15 mouse cellular contexts compared by ENCODE assay signal in genomic region chr6:40049909-40050484, GRCm38 (mm10).
DNase-seq lines count a peak whose midpoint lies in the region; ATAC-seq lines count a peak whose summit lies in the region.
"Had no signal": no experiment of that assay in that cellular context is flagged by ENCODE, and none has a peak within 500 bp of the region (broad histone marks: within the 10 kb centered on the region; RNA-seq: fewer than 3 reads in every experiment).

No protein-coding gene starts in this region.

- H3K4me1 ChIP-seq in embryonic facial prominence, embryonic 14.5 days (ENCODE audit: control insufficient read depth, insufficient read depth, low read length) = no peaks in the 10 kb centered on the region
- no peaks in the 10 kb centered on the region for H3K4me1 ChIP-seq in embryonic facial prominence, embryonic 10.5 days
- peaks cover 12% of the 10 kb centered on the region for H3K4me1 ChIP-seq in hindbrain, embryonic 10.5 days (replicated peaks)
- peaks cover 10% of the 10 kb centered on the region; the same call in 1 of the 2 replicates for H3K4me1 ChIP-seq in midbrain, embryonic 11.5 days (ENCODE audit: control insufficient read depth, insufficient read depth, low read length)
- peaks cover 14% of the 10 kb centered on the region for H3K4me1 ChIP-seq in neural tube, embryonic 15.5 days
- H3K4me1 ChIP-seq: intestine, embryonic 15.5 days had no signal

- ATAC-seq in embryonic facial prominence, embryonic 14.5 days (ENCODE audit: low read depth) = no peak
- peak; percentile 83 for ATAC-seq in midbrain, embryonic 11.5 days (ENCODE audit: low FRiP score)
- peak; percentile 30; the same call in 1 of the 2 replicates for ATAC-seq in neural tube, embryonic 15.5 days (ENCODE audit: low FRiP score)
- ATAC-seq: activated CD4-positive, CD25-positive, alpha-beta regulatory T cell, adult 4 months; intestine, embryonic 15.5 days had no signal

- no peaks in the 10 kb centered on the region for H3K27me3 ChIP-seq in embryonic facial prominence, embryonic 14.5 days (replicated peaks; ENCODE audit: control insufficient read depth, insufficient read depth, low read length)
- H3K27me3 ChIP-seq in embryonic facial prominence, embryonic 10.5 days (replicated peaks; ENCODE audit: low read depth, poor library complexity, severe bottlenecking) = no peaks in the 10 kb centered on the region
- H3K27me3 ChIP-seq in hindbrain, embryonic 10.5 days (ENCODE audit: insufficient read depth, poor library complexity, severe bottlenecking) = no peaks in the 10 kb centered on the region
- no peaks in the 10 kb centered on the region for H3K27me3 ChIP-seq in midbrain, embryonic 11.5 days (ENCODE audit: control insufficient read depth, insufficient read depth, low read length)
- H3K27me3 ChIP-seq in neural tube, embryonic 15.5 days (replicated peaks) = no peaks in the 10 kb centered on the region
- H3K27me3 ChIP-seq: intestine, embryonic 15.5 days had no signal

- H3K4me2 ChIP-seq in embryonic facial prominence, embryonic 14.5 days (ENCODE audit: low read depth, low read length) = no peak overlapping the region
- 0 out of 2 replicates have a peak overlapping the region, but pooled peaks have one; percentile 6 for H3K4me2 ChIP-seq in midbrain, embryonic 11.5 days
- peak overlapping the region; percentile 42; the same call in 1 of the 2 replicates for H3K4me2 ChIP-seq in neural tube, embryonic 15.5 days
- H3K4me2 ChIP-seq: intestine, embryonic 15.5 days; lung, embryonic 14.5 days had no signal

- 75% methylated on average over 5 of the region's 6 CpGs for WGBS in embryonic facial prominence, embryonic 14.5 days
- 79% methylated on average over 6 of the region's 6 CpGs for WGBS in embryonic facial prominence, embryonic 10.5 days
- 66% methylated on average over 6 of the region's 6 CpGs for WGBS in hindbrain, embryonic 10.5 days
- 57% methylated on average over 6 of the region's 6 CpGs for WGBS in midbrain, embryonic 11.5 days
- WGBS in neural tube, embryonic 15.5 days = 50% methylated on average over 5 of the region's 6 CpGs

- DNase-seq in embryonic facial prominence, embryonic 14.5 days (ENCODE audit: low spot score) = peak; percentile 25
- DNase-seq in embryonic facial prominence, embryonic 10.5 days (ENCODE audit: low spot score) = no peak
- no peak for DNase-seq in hindbrain, embryonic 10.5 days (ENCODE audit: low spot score)
- peak; percentile 93 for DNase-seq in midbrain, embryonic 11.5 days (ENCODE audit: low spot score, missing footprints)
- no peak for DNase-seq in thymus, postnatal 25 days
- no peak for DNase-seq in natural killer cell, adult 2 months (ENCODE audit: low spot score in 2 of 2)
- DNase-seq in kidney, adult 11 months = no peak
- DNase-seq: gastrocnemius, adult 2 months; thymus, postnatal 14 days had no signal

- no peaks in the 10 kb centered on the region for H3K36me3 ChIP-seq in embryonic facial prominence, embryonic 14.5 days (ENCODE audit: control insufficient read depth, insufficient read depth, low read length)
- H3K36me3 ChIP-seq in embryonic facial prominence, embryonic 10.5 days (replicated peaks) = no peaks in the 10 kb centered on the region
- no peaks in the 10 kb centered on the region for H3K36me3 ChIP-seq in hindbrain, embryonic 10.5 days
- no peaks in the 10 kb centered on the region for H3K36me3 ChIP-seq in midbrain, embryonic 11.5 days (ENCODE audit: control insufficient read depth, insufficient read depth, low read length)
- no peaks in the 10 kb centered on the region for H3K36me3 ChIP-seq in neural tube, embryonic 15.5 days
- H3K36me3 ChIP-seq: intestine, embryonic 15.5 days had no signal

- H3K4me3 ChIP-seq in embryonic facial prominence, embryonic 14.5 days (ENCODE audit: low read depth, low read length) = no peak overlapping the region
- no peak overlapping the region for H3K4me3 ChIP-seq in embryonic facial prominence, embryonic 10.5 days
- H3K4me3 ChIP-seq in hindbrain, embryonic 10.5 days = no peak overlapping the region
- H3K4me3 ChIP-seq in midbrain, embryonic 11.5 days (ENCODE audit: low read depth, low read length) = no peak overlapping the region
- H3K4me3 ChIP-seq in neural tube, embryonic 15.5 days (replicated peaks) = no peak overlapping the region
- H3K4me3 ChIP-seq: gastrocnemius, adult 2 months; intestine, embryonic 15.5 days; myocyte had no signal

- H3K9me3 ChIP-seq in embryonic facial prominence, embryonic 14.5 days (ENCODE audit: control insufficient read depth, low read length) = no peaks in the 10 kb centered on the region
- H3K9me3 ChIP-seq in embryonic facial prominence, embryonic 10.5 days = no peaks in the 10 kb centered on the region
- H3K9me3 ChIP-seq in hindbrain, embryonic 10.5 days = no peaks in the 10 kb centered on the region
- H3K9me3 ChIP-seq in midbrain, embryonic 11.5 days (ENCODE audit: control insufficient read depth, low read length) = no peaks in the 10 kb centered on the region
- no peaks in the 10 kb centered on the region for H3K9me3 ChIP-seq in neural tube, embryonic 15.5 days (replicated peaks)
- H3K9me3 ChIP-seq: intestine, embryonic 15.5 days had no signal

- H3K27ac ChIP-seq in embryonic facial prominence, embryonic 14.5 days (replicated peaks; ENCODE audit: low read depth, low read length) = no peak overlapping the region
- H3K27ac ChIP-seq in embryonic facial prominence, embryonic 10.5 days (replicated peaks) = no peak overlapping the region
- H3K27ac ChIP-seq in hindbrain, embryonic 10.5 days = peak overlapping the region; percentile 77
- no peak overlapping the region; the same call in 1 of the 2 replicates for H3K27ac ChIP-seq in midbrain, embryonic 11.5 days (ENCODE audit: low read depth, low read length)
- H3K27ac ChIP-seq in neural tube, embryonic 15.5 days (replicated peaks) = peak overlapping the region; percentile 82
- H3K27ac ChIP-seq: gastrocnemius, adult 2 months; intestine, embryonic 15.5 days; stomach, postnatal 0 days had no signal

- no peak overlapping the region for H3K9ac ChIP-seq in embryonic facial prominence, embryonic 14.5 days (ENCODE audit: low read depth, low read length)
- no peak overlapping the region for H3K9ac ChIP-seq in midbrain, embryonic 11.5 days (ENCODE audit: low read length)
- no peak overlapping the region for H3K9ac ChIP-seq in neural tube, embryonic 15.5 days (replicated peaks)
- H3K9ac ChIP-seq: intestine, embryonic 15.5 days; lung, embryonic 14.5 days had no signal

Comparison
In these comparisons a context has a peak if more than half of its experiments do, and no peak if none do; other contexts are left out.
1. DNase-seq: peak in embryonic facial prominence, embryonic 14.5 days (single experiment) and midbrain, embryonic 11.5 days (single experiment); none in embryonic facial prominence, embryonic 10.5 days (single experiment), hindbrain, embryonic 10.5 days (single experiment), thymus, postnatal 25 days (single experiment), natural killer cell, adult 2 months (0 of 2) and kidney, adult 11 months (single experiment).
2. H3K27ac ChIP-seq: peak in hindbrain, embryonic 10.5 days (single experiment) and neural tube, embryonic 15.5 days (single experiment); none in embryonic facial prominence, embryonic 14.5 days (single experiment), embryonic facial prominence, embryonic 10.5 days (single experiment) and midbrain, embryonic 11.5 days (single experiment).